ENCODE assay signal across 8 mouse cellular contexts in genomic region chr3:102194291-102195051, GRCm38 (mm10). TPM values are rescaled to one million over a fixed set of nuclear protein-coding genes. Genes with fewer than 3 reads are reported as not detected.
DNase-seq lines count a peak whose midpoint lies in the region; ATAC-seq lines count a peak whose summit lies in the region.
"Had no signal": no experiment of that assay in that cellular context is flagged by ENCODE, and none has a peak within 500 bp of the region (broad histone marks: within the 10 kb centered on the region; RNA-seq: fewer than 3 reads in every experiment).

No protein-coding gene starts in this region.

- H3K36me3 ChIP-seq in heart, embryonic 11.5 days (ENCODE audit: control insufficient read depth, insufficient read depth, low read length): no peaks in the 10 kb centered on the region; the same call in 1 of the 2 replicates
- no peaks in the 10 kb centered on the region for H3K36me3 ChIP-seq in liver, embryonic 13.5 days

- peaks cover 80% of the 10 kb centered on the region for H3K4me1 ChIP-seq in heart, embryonic 11.5 days (ENCODE audit: control insufficient read depth, insufficient read depth, low read length)
- peaks cover 56% of the 10 kb centered on the region for H3K4me1 ChIP-seq in liver, embryonic 13.5 days (replicated peaks)

- no peak overlapping the region for H3K4me3 ChIP-seq in heart, embryonic 11.5 days (ENCODE audit: low read depth, low read length)
- H3K4me3 ChIP-seq in liver, embryonic 13.5 days (replicated peaks): no peak overlapping the region

- peak overlapping the region; percentile 60 for H3K4me2 ChIP-seq in heart, embryonic 11.5 days
- peak overlapping the region; percentile 6; the same call in 1 of the 2 replicates for H3K4me2 ChIP-seq in liver, embryonic 13.5 days

- ATAC-seq in heart, embryonic 11.5 days (replicated peaks; ENCODE audit: insufficient number of reproducible peaks, low FRiP score, low TSS enrichment): no peak
- ATAC-seq in liver, embryonic 13.5 days (ENCODE audit: low read depth): no peak

- WGBS in heart, embryonic 11.5 days (ENCODE audit: insufficient replicate concordance): 13% methylated on average over 11 of the region's 11 CpGs
- 34% methylated on average over 11 of the region's 11 CpGs for WGBS in liver, embryonic 13.5 days (ENCODE audit: insufficient replicate concordance)

- H3K9me3 ChIP-seq in heart, embryonic 11.5 days (replicated peaks; ENCODE audit: control insufficient read depth, low read length): no peaks in the 10 kb centered on the region
- H3K9me3 ChIP-seq in liver, embryonic 13.5 days (replicated peaks): no peaks in the 10 kb centered on the region

- DNase-seq in lung, postnatal 10 days: peak; percentile 21
- DNase-seq in lung, postnatal 4 days: no peak
- no peak for DNase-seq in liver, embryonic 13.5 days
- DNase-seq in cerebellum, adult 11 months: no peak
- no peak for DNase-seq in urinary bladder, postnatal 10 days (ENCODE audit: low spot score)
- no peak for DNase-seq in urinary bladder, postnatal 4 days (ENCODE audit: low spot score in 2 of 2)

- peak overlapping the region; percentile 74 for H3K27ac ChIP-seq in heart, embryonic 11.5 days (ENCODE audit: low read depth, low read length)
- H3K27ac ChIP-seq in liver, embryonic 13.5 days: peak overlapping the region; percentile 24; the same call in 1 of the 2 replicates
- H3K27ac ChIP-seq: liver, embryonic 14.5 days had no signal

- H3K27me3 ChIP-seq in heart, embryonic 11.5 days (ENCODE audit: control insufficient read depth, insufficient read depth, low read length): no peaks in the 10 kb centered on the region
- peaks cover 45% of the 10 kb centered on the region for H3K27me3 ChIP-seq in liver, embryonic 13.5 days

- peak overlapping the region; percentile 17 for H3K9ac ChIP-seq in heart, embryonic 11.5 days (ENCODE audit: low read depth, low read length)
- no peak overlapping the region for H3K9ac ChIP-seq in liver, embryonic 13.5 days
- H3K9ac ChIP-seq: liver, embryonic 14.5 days had no signal

RNA-seq across cellular contexts. Expression of gene Vangl1, which starts 10.0 kb away (rescaled TPM):
- polyA plus RNA-seq in heart, embryonic 11.5 days (2014; fragmentation: Nextera tagmentation; extraction: Ambion mirVana): 29.4 and 31.6 TPM in 2 replicates
- 59.4 and 73.6 TPM in 2 replicates for polyA plus RNA-seq in liver, embryonic 13.5 days (2015; fragmentation: Nextera tagmentation; extraction: Ambion mirVana)
